Mouse (Mus musculus): ENCODE results near the gene Gm49320.

DNA sequence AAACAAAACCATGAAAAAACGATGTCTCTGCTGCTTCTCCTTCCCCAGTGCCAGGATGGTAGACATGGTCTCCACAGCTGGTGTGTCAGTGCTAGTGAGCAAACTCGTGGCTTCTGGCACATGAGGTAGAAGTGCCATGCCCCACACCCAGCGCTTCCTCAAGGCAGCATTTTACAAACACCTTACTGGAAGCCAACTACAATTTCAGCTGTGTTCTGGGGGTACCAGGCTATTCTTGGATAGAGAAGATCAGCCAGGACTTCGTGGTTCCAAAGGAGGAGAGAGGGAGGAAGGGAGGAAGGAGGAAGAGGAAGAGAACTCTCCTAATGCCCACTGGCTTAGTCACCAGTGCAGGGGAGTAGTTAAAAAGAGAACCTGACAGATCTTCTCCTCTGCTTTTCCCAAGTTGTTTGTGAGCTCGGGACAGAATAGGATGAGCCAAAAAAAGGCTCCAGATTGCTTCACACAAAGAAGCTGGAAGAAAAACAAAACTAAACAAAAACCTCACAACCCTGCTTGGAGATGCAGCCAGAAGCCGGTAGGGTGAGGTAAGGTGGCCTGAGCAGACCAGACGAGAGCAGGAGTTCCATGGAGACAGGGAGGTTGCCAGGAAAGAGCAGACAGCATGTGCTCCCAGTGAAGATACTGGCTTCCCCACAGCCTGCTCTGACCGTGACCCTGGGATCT lies 24.6 kb downstream of the Gm49320 start:
- TF ChIP-seq CTCF (IDR thresholded peaks at IDR 0.05) (no peak), EP300 (IDR thresholded peaks at IDR 0.05) (no peak)

Data from lung, postnatal 0 days (tissue).